Mouse (Mus musculus) common myeloid progenitor, adult 5-6 weeks (primary cell): Measurements from ENCODE around the gene Drc3. TPM values are rescaled to one million over a fixed set of nuclear protein-coding genes. Genes with fewer than 3 reads are reported as not detected.

ENCODE experiments used
- ATAC-seq: replicated peaks from 2 replicates; pipeline ENCODE4 v1.8.0; 2016; ENCODE audit warnings: low read depth, mild to moderate bottlenecking, moderate TSS enrichment, inconsistent platforms; ENCODE audit not compliant: poor library complexity, severe bottlenecking
- total RNA-seq: library from RNA; stranded (forward); fragments of 200-1000, 187-1606 nt; gene quantifications from 2 replicates; pipeline ENCODE4 v1.2.3, GENCODE M21; 2017

The Drc3 gene
- total RNA-seq, 1 experiment from 2014 or later: 1.6 TPM

GRCm38 (mm10) chr11:60384762-60385421 lies 31.8 kb downstream of the Drc3 start:
- no peak for ATAC-seq

GRCm38 (mm10) chr11:60385946-60386345 lies 32.8 kb downstream of the Drc3 start:
- no peak for ATAC-seq

- no peak for ATAC-seq
Observed at GRCm38 (mm10) chr11:60387944-60388343, 34.8 kb downstream of the Drc3 start.

- no peak for ATAC-seq
Observed at GRCm38 (mm10) chr11:60391346-60391745, 38.2 kb downstream of the Drc3 start.

GRCm38 (mm10) chr11:60396546-60396945 lies 43.4 kb downstream of the Drc3 start:
- no peak for ATAC-seq

- ATAC-seq: no peak
Observed at GRCm38 (mm10) chr11:60397172-60397571, 44.0 kb downstream of the Drc3 start.

GRCm38 (mm10) chr11:60406606-60407005 lies 53.5 kb downstream of the Drc3 start:
- ATAC-seq: no peak

- peak; percentile 29; the same call in 1 of the 2 replicates for ATAC-seq
Observed at GRCm38 (mm10) chr11:60412173-60412572, 59.0 kb downstream of the Drc3 start.

- no peak for ATAC-seq
Observed at GRCm38 (mm10) chr11:60412921-60413320, 59.8 kb downstream of the Drc3 start.

GRCm38 (mm10) chr11:60416590-60416962 lies 63.4 kb downstream of the Drc3 start:
- ATAC-seq: peak; percentile 1; the same call in 1 of the 2 replicates

- peak; percentile 93 for ATAC-seq
Observed at GRCm38 (mm10) chr11:60416963-60417716, 64.0 kb downstream of the Drc3 start, which contains the start of gene Gid4. Gene Gid4, plus strand, starts transcription at chr11:60417145.

- peak; percentile 3; the same call in 1 of the 2 replicates for ATAC-seq
Observed at GRCm38 (mm10) chr11:60417717-60418472, 64.8 kb downstream of the Drc3 start, which contains the start of gene Atpaf2. Gene Atpaf2, minus strand, starts transcription at chr11:60418457.

- ATAC-seq: no peak
Observed at GRCm38 (mm10) chr11:60418473-60418803, 65.3 kb downstream of the Drc3 start.

GRCm38 (mm10) chr11:60422046-60422668 lies 69.0 kb downstream of the Drc3 start:
- ATAC-seq: no peak

GRCm38 (mm10) chr11:60423006-60423405 lies 69.9 kb downstream of the Drc3 start:
- no peak for ATAC-seq

GRCm38 (mm10) chr11:60426417-60426816 lies 73.3 kb downstream of the Drc3 start:
- ATAC-seq: no peak

GRCm38 (mm10) chr11:60427628-60428027 lies 74.5 kb downstream of the Drc3 start:
- no peak for ATAC-seq

GRCm38 (mm10) chr11:60433501-60433900 lies 80.4 kb downstream of the Drc3 start:
- ATAC-seq: no peak

GRCm38 (mm10) chr11:60435133-60435532 lies 82.0 kb downstream of the Drc3 start:
- no peak for ATAC-seq

GRCm38 (mm10) chr11:60436618-60437017 lies 83.5 kb downstream of the Drc3 start:
- ATAC-seq: no peak; the same call in 1 of the 2 replicates
